Mouse (Mus musculus) frontal cortex, postnatal 25 days (tissue): ENCODE results near the gene Zfp609.
"Not testable (repeated sequence)": the region's sequence is repeated elsewhere in the genome, so short reads cannot be mapped to it uniquely, and the experiment has no call there.

Source experiments
- DNase-seq, 2 experiments: peaks; one replicate each; pipeline ENCODE4 v3.0.0; 2022; ENCODE audit warnings: low spot score in 2 of 2

The Zfp609 gene

DNA sequence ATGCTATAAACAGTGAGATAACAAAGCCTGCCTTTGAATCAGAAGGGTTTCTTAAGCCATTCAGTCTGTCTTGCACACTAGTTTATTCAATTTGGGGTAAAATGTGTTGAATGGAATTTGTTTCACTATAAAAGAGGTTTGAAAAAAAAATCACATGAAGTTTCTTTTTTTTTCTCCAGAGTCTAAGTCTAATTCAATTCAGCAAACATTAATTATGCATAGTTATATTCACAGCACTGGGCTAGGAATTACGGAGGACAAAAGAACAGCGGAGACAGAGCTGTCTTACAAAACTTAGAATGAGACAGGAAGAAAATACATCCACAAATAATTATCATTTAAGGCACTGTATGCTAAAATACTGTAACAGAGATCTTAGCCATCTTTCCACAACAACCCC is 9.0 kb downstream of the Zfp609 start:
- no peak for DNase-seq

DNA sequence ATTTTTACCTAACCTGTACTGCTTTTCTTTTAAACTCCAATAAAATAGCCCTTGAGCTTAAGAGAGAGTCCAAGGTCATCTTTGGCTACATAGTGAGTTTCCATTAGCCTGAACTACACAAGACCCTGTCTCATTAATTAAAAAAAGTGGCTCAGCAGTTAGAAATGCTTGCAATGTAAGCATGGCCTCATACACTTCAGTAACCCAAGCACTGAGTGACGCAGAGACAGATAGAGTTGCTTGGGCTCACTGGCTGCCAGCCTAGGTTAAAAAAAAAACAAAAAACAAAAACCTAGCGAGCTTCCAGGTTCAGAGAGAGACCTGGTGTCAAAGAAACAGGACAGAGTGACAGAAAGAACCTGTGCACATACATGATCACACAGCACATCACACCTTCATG is 14.5 kb downstream of the Zfp609 start:
- DNase-seq: no peak

DNA sequence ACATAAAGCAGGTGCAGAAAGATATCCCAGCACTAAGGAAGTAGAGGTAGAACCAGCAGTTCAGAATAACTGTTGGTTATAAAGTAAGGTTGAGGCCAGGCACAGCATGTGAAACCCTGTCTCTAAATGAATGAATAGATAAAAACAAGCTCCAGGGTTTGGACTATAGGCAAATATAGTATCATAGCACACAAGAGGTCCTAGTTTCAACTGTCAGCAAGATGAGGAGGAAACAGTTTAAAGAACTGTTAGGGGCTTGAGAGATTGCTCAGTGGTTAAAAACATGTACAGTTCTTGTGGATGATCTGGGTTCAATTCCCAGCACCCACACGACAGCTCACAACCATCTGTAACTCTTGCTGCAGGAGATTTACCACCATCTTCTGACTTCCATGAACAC is 15.6 kb downstream of the Zfp609 start:
- DNase-seq: no peak

DNA sequence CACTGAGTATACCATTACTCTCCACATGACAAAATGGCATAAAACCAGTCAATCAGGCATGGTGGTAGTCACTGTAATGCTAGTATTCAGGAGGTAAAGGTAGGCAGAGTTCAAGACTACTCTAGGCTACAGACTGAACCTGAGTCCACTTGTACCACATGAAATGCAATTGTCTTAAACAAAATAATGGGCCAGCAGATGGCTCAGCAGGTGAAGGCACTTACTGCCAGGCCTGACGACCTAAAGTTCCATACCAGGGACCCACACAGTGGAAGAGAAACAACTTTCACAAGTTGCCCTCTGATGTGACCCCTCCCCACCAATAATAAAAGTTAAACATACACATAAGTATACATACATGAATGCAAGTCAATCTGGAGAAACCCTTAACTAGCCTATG is 19.5 kb downstream of the Zfp609 start:
- no peak for DNase-seq

DNA sequence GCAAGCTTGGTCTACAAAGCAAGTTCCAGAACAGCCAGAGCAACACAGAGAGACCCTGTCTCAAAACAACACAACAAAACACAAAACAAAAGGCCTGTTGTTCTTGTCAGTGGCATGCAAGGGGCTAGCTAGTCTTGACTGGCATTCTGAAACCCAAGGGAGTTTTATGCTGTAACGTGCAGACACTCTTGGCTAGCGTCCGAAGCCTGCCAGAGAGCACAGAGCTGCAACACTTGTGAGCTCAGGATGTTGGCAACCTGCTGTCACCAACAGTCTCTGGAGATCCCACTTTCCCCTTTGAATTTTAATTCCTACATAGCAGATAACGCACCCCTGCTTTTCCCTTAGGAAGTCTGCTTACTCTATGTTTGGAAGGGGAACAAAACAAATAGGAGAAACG is 20.1 kb downstream of the Zfp609 start:
- no peak for DNase-seq

DNA sequence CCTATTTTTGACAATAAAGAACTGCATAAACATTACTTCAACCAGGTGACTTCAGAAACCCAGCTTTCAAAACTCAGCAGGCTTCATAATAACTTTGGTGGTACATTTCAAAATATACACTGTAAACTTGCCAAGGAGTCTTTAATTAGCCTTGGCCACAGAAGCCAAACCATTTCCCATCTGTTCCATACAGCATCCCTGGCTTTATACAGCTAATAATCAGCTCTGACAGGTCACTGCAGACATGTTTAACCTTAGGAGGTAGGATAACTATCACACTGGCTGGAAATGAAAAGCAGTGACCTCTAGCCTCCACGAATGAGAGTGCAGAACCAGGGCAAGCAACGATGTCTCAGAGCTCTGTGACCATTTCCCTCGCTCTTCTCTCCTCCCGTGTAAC is 27.6 kb downstream of the Zfp609 start:
- DNase-seq: no peak

DNA sequence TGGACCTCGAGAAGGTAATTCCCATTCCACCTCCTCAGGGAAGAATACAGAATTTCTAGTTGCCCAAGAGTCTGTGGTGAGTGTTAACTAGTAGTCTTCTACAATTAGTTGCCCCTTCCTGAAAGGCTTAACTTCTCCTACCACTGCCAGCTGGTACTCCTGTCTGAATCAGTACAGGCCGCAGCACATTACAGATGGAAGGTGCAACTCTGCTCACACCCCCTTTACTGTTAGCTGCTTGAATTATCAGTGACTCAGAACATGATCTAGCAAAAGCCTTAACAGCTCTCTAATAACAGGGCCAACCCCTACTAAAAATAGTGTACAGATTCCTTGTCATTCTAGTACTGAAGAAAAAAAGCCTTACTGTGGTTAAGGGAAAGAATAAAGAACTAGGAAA is 31.7 kb downstream of the Zfp609 start:
- no peak for DNase-seq

DNA sequence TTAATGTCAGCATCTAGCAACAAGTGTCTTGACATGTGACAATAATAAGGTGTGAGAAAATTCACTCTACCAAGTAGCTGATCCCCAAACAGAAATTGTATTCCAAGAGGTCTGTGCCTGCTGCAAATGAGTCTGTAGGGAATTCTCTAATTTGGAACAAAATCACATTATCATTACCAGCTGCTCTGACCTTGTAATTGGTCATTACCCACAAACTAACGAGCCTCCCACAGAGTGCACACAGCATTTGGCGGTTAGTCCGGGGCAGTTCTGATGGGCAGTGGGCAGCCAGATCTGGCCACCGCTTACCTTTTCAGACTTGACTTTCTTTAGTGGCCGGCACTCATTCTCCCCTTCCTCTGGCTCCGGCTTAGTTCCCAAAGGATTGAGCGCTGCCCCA is 33.1 kb downstream of the Zfp609 start:
- DNase-seq: no peak

DNA sequence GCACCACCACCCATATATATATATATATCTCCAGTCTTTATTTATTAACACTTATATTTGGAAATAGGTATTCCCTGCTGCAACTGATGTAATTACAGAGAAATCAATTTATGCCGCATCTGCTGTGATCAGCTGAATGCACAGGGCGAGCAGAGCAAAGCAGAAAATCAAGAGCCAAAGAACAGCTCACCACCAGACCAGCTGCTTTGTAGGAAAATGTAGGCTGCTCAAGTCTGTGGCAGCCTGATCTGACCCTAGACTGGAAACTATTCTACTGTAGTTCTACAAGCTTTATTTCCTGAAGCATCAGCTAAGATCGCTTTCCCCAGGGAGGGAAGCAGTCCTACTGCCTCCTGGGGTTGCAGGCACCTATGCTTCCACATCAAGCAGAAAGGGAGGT is 33.9 kb downstream of the Zfp609 start:
- no peak for DNase-seq

DNA sequence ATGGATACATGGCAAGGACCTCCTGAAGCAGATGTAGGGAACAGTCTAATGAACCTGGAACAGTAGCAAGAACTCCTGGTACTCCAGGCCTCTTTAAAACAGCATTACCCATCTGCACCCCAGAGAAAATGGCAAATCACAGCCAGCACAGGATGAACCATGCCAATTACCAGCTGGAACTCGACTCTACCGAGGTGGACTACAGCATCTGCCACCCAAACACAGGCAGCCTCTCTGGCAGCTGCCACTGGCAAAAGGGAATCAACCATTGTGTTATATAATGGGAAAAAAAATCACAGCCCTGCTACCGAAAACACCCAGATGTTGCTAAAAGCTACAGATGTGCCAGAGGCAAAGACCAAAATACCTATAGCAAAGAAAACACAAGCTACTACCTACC is 34.3 kb downstream of the Zfp609 start:
- DNase-seq: no peak

DNA sequence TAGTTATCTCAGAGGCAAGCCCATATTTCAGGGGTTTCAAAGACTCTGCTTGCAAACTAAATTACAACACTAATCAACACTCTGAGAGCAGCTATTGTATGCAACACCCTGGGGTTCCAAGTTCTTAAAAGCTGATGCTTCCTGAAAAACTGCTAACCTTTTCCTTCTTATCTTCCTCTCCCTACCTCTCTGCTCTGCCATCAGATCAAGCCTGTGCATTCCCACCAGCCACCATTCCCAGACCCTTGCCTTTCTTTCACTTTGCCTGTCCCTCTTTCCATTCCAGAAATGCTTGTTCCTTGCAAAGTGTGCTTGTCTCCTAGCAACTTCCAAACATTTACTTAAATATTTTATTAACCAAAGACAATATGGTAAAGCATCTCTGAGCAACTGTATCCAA is 35.5 kb downstream of the Zfp609 start:
- DNase-seq: no peak

DNA sequence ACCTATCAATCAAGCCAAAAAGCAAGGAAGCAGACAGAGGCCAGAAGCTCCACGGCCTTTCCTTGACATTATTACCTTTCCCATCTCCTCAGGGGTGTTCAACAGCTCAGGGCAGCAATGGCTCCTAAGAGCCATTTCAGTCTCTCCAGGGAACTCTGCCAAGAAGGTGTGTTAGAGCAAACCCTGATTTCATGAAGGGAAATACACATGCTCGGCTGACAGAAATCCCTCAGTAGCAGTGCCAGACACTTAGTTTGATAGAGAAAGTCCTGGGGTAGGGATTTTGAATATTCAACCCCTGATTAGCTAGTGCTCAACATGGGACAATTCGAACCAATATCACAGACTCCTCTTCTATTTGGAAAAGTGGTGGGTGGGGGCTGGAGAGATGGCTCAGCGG is 36.3 kb downstream of the Zfp609 start:
- DNase-seq: no peak

DNA sequence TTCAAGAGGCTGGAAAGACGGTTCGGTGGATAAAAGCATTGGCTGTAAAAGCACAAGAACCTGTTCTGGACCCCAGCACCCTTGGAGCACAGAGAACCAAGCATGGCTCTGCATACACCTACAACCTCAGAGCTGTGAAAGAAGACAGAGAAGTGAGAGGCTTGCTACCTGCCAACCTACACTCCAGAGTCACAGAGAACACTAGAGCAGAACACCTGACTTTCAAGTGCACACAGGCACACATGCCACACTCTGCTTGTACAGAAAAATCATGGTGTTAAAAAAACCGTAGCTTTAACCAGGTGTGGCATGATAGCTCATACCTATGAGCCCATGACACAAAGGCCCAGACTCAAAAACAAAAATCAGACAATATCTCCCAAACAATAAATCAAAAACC is 37.6 kb downstream of the Zfp609 start:
- no peak for DNase-seq

DNA sequence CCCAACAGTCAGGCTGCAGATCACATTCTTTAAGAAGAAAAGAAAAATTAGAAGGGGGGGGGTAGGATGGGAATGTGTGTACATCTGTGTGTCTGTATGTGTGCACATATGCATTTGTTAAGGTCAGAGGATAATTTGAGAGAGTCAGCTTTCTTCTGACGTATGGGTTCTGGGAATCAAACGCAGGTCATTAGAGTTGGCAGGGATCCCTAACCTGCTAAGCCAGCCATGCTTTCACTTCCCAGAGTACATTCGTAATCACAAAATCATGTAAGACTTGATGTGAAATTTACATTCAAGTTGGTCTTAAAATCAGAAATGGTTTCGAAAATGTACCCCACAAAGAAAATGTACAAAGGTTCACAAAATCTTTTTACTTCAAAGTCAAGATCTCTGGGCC is 38.8 kb downstream of the Zfp609 start:
- no peak for DNase-seq

DNA sequence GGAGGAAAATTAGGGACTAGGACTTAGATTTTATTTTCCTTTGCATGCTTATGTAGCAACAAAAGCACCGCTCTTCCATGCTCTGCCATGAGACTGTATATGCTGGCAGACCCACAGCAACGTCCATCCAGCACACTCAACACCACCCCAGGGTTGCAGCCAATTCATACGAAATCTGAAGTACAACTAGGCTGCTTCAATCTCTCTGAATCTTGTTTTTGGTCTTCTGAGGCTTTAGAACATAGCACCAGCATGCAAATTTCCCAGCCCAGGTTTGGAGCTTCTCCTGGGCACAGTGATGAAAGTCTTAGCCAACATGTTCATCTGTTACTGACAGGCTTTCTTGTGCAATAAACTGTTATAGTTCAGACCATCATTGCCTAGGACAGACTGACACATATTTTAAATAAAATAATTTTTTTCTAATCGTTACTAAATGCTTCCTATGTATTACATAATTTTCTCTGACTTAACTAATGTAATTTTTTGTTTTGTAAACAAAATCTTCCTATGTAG is 39.5 kb downstream of the Zfp609 start:
- DNase-seq: no peak

DNA sequence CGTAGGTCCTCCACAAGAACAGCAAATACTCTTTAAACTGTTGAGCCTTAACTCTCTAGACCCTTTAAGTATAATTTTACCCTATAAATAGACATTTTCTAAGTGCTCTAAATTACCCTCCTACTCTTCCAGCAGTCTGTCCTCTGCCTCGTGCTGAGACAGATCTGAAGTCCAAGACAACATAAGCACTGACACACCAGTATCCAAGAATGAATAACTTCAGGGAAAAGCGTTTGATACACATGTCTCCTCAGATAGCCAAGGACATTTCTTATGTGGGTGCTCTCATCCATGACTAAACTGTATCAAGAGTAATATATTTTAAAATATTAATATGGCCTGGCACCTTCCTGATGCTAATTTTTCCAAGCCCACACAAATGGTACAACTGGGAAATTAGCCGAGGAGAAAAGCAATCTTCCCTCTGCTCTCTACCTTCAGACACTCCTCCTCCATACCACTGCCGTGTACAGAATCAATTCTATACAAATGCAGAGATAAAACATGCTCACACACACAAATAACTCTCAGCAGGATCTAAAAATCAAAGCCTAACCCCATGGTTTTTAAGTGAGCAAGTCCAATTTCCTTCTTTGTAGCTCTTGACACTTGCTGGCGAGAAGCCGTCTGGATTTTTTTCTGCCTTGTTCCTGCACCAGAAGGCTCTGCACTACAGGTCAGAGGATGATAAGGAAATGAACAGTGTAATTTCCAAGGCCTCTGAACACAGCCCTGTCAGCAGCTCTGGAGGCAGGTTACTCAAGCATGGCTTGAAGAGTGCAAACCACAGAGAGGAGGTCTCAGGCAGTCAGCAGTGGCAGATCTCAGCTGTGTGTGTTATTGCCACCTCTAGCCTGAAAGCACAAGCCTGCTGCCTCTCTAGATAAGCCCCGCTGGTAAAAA is 40.2 kb downstream of the Zfp609 start:
- no peak for DNase-seq

DNA sequence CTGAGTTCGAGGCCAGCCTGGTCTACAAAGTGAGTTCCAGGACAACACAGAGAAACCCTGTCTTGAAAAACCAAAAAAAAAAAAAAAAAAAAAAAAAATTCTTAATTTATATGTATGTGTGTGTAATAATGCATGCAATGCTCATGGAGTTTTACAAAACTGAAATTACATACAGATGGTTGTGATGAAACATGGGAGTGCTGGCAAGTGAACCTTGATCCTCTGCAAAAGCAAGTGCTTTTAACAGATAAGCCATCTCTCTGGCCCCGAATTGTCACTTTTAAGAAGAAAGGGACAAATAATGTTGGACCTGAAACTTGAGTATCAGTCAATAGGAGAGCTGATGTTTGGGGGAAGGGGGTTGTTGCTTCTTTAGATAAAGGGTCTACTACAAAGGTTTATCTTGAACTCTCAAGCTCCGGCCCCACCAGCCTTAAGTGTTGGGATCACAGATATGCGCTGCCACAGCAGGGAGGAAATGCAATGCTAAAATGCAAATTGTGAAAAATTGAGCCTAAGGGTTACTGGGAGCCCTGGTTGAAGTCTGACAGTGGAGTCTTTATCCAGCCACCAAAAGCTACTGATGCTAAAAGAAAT is 41.5 kb downstream of the Zfp609 start:
- no peak for DNase-seq

DNA sequence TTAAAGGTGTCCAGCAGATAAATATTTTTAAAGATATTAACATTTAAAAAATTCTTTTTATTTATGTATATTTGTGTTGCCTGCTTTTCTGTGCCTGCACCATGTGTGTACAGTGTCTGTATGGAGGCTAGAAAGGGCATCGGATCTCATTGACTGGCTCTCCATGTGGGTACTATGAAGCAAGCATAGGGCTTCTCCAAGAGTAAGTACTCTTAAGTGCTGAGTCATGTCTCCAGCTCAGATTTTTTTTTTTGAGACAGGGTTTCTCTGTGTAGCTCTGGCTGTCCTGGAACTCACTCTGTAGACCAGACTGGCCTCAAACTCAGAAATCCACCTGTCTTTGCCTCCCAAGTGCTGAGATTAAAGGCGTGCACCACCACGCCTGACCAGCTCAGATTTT is 47.7 kb downstream of the Zfp609 start:
- DNase-seq: not testable (repeated sequence)

DNA sequence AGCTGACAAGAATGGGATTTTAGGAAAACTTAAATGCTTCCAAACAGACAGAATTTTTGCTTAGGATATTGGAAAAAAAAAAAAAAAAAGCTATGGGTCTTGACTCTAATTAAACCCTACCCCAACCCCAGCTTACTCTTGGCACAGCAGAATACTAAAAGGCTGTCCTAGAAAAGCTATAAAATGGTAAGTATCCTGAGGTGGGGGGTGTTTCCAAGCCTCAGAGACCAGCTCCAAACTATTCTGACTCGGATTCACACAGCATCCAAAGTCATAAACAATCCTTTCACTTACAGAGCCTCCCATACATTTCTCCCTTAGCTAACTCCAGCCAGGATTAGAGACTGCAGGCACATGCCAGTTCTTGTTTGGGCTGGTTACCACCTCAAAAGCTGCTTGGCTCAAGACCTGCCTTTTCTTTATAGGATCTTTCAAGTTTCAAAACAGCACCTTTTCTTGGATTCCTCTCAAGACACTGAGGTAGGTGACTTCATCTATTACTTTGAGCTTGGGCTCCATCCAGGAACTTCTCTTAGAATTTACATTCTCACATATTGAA is 50.4 kb downstream of the Zfp609 start:
- DNase-seq: no peak

DNA sequence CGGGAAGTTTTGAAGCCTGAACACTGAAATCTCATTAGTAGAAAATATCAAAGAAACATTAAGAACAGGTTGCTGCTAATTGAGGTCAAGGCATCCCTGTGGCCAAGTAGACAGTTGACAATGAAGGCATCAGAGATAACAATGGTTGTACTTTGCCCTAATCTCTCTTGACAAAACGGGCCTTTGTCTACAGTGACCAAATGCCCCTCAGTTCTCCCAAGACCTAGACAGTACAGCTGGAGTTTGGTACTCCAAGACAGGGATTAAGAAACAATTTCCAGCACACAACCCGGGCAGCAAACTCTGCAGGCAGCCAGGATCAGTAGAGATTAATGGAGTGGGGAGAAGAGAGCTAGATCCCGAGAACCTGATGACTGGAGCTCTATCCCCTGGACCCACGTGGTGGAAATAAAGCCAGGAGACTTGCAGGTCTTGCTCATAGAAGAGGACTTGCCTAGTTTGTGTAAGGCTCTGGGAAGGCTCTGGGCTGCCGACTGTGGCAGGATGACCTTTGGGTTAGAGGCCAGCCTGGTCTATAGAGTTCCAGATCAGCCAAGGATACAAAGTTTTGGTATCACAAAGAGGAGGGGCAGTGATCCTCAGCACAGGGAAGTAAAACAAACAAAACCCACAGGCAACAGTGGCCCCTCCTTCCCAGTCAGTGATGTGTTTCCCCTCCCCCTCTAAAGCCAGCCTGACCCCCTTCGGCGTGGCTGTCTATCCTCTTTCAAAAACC is 51.1 kb downstream of the Zfp609 start:
- no peak for DNase-seq

DNA sequence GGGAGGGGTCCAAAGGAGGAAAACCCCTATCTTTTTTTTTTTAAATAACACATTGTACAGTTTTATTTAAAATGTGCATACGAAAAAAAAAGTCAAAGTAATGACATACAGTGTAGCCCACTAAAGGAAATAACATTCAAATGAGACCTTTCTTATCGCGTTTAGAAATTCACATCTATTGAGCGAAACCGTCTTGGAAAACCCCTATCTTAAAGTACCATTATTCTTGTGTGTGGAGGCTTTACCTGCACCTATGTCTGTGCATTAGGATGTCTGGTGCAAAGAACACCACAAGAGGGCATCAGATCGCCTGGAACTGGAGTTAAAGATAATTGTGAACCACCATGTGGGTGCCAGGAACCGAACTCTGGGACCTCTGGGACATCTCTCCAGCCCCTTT is 53.6 kb downstream of the Zfp609 start:
- DNase-seq: no peak

DNA sequence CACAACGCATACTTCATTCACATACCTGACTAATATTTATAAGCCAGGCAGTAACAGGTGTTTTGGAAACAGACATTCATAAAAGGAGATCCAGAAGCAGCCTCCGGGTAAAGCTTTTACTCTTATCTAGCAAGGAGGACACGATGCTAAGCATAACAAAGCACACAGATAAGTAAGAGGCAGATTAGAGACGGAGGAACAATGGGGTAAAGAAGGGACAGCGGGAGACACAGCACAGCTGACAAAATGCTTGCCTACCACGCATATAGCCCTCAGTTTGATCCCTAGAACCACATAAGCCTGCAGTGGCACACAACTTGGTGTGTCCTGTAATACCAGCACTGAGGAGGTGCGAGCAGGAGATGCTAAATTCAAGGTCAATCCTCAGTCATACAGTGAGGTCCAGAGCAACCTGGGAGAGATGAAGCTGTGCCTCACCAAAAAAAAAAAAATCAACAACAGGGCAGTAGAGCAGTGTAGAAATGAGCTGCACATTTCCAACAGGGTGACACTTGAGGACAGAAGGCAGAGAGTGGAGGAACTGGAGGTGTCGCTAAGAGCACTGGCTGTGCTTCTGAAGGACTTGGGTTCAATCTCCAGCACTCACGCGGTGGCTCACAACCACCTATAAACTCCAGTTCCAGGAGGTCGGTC is 56.2 kb downstream of the Zfp609 start:
- no peak for DNase-seq
